Mouse (Mus musculus): ENCODE measurements at regions not wholly inside any gene's neighbourhood (a gene's known extent, or its start where the extent isn't known, plus 50 kb on each side); places are given as distances from the start of the nearest gene placed in this dataset.
A peak's percentile ranks its signal among the peaks of the same experiment; 100 is the strongest.

DNA sequence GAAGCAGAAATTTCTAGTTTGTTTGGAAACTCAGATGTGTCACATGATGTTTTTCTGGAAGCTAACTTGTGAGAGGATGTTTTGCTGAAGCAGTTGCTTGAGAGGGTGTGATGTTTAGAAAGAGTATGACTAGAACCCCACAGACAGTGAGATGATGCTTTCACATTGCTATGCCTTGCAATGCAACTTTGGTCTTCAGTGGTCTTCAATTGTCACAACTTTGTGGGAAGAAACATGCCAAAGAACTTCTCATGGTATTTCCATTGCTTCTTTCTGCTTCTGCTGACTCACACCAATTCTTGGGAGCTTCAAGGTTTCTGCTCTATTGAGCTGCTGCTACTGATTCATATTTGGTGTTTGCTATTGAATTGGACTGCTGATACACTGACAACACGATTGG lies 365.3 kb upstream of the Tmem229a start:
- DNase-seq (ENCODE audit: low spot score in 2 of 2): no peak

DNA sequence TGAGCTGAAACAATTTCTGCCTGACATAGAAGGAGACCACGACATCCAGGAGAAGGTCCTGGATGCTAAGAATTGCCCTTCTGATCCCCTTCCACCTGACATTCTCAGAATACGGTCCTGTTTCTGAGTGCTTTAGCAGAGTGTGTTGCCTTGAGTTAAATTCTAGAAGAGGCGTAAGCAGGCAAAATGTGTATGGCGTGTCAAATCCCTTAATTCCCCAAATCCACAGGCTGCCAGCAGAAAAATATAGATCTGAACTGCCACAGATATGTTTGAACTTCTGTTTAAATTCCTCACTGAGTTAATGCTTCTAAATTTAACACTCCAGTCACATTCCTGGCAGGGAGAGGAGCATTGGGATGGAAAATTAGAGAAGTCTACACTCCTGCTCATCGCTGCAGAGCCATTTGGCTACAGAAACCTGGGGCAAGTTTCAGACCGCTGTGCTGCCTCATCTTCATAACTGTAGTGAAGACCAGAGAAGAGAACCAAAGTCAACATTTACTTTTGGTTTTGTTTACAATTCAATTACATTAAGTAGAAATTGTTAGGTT lies 364.3 kb upstream of the Tmem229a start:
- DNase-seq (ENCODE audit: low spot score in 2 of 2): peak in 1 of 2 experiments; percentile 1

DNA sequence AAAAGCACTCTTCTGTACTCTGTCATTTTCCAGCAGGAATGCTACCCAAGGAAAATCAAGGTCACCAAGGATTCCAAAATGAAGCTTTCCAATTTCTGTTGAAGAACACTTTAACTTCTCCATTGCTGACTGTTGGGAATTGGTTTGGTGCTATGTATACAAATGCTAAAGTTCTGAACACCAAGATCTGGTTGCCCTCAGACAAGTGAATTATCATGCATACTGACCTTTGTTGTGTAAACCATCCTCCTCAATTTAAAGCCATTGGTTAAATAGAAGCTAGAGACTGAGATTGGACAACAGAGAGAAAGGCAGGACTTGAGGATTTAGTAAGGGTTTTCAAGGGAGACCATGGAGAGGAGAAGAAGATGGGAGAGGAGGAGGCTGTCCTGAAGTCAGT lies 351.4 kb upstream of the Tmem229a start:
- DNase-seq (ENCODE audit: low spot score in 2 of 2): no peak

DNA sequence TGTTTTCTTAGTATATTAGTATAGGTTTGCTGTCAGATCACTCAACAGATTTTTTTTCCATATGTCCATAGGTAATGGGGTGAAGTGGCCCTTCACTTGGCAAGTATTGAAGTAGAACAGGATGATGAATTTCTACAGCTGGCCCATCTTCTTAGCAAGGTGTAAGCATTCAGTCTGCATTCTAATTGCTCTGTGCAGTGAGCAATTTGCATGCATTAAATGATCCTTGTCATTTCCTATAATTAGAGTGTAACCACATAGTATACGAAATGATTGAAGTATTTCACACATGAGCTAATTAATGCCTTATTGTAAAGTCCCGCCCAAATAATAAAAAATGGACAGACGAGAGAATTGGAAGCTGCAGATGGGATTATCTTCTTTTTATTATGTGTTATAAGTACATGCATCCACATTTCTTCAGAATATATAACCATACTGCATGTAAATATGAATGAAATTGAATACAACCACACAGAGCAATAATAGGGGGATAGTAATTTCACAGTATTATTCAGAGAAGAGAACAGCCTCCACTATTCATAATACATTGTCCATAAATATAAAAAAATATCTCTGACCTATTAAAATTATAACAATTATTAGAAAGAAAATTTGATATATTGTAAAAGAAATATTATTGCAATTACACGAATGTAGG lies 348.9 kb upstream of the Tmem229a start:
- no peak for DNase-seq (ENCODE audit: low spot score in 2 of 2)

DNA sequence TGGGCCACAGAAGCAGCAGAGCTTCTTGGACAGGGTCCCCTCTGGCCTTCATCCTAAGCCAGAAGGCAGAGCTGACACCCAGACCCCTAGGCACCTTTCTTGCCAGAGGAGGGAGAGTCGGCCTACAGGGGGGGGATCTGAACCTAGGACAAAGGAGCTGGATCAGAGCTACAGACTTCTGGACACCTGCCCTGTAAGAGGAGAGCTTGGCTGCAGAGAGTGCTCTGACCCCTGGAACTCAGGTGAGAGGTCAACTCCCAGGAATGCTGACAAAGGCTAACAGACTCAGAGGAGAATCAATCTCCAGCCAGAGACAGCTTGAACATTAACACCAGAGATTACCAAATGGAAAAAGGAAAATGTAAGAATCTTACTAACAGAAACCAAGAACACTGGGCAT lies 335.5 kb upstream of the Tmem229a start:
- DNase-seq (ENCODE audit: low spot score in 2 of 2): no peak

DNA sequence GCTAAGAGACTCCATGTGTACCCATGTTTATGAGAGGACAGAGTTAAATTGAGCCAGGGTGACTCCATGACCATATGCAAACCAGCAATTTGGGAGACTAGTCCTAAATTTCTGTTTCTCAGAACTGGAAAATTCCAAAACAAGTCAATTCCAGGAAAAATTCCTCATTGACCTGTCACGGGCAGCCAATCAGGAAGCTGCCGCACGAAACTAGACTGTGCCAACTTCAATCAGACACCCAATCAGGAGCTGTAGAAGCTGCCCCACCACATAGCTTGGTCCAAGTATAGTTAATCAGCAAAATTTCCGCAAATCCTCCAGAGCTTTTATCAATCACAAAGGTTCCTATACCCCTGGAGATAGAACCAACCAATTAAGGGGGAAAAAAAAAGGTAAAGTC lies 331.5 kb upstream of the Tmem229a start:
- no peak for DNase-seq (ENCODE audit: low spot score in 2 of 2)

DNA sequence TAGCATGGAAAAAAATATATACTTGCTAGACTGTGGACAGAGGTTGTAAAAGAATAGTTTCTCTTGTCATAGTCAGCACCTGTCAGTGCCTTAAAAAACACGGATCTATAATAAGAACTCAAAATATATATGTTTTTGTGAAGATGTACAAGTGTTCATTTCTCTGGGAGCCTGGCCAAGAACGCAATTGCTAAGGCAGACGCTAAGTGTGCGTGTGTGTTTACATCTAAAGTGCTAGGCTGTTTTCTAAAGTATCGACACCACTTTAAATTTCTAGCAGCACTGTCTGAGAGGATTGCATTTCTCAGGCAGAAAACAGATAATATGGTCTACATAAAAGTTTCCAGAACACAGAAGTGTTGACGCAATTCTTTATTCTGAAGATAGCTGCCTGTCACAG lies 330.2 kb upstream of the Tmem229a start:
- DNase-seq (ENCODE audit: low spot score in 2 of 2): no peak

DNA sequence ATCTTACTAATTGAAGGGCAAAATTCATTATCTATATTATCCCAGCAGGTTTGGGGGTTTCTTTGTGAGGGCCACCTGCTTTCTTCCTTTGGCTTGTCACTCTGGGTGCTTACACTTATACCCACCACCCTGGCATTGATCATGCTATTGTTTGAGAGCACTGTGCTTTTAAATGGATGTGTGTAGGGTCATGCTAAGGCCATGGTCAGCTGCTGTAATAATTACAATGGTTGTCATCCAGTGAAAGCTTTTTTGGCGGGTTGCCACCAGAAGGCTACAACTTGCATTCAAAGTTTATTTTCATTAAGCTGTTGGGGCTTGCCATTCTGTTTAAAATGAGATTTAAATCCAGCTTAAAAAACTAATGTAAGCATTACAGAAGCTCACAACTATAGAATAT lies 322.4 kb upstream of the Tmem229a start:
- no peak for DNase-seq (ENCODE audit: low spot score in 2 of 2)

DNA sequence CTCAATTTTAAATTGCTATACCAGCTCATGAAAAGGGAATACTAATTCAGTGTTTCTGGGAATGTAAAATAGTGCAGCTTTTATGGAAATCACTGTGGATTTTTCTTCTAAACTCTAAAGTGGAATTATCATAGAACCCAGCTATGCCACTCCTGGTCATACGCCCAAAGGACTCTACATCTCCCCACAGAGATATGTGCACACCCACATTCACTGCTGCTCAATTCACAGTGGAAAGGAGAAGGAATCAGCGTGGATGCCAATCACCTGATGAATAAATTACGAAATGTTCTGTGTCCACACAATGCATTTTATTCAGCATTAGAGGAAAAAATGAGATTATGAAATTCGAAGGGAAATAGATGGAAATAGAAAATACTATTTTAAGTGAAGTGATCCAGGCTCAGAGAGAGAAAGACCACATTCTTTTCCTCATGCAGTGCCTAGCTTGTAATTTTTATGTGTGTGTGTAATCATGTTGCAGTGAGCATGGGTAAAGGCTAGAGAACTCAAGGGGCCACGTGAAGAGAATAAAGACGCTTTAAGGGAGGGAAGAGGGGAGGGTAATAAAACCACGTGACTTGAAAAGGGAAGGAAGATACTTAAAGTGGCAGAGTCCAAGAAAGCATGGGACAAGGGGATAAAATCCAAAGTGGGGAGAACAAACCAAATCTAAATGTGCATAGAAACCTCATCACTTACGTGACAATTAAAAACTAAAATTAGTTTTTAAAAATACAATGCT lies 321.8 kb upstream of the Tmem229a start:
- no peak for DNase-seq (ENCODE audit: low spot score in 2 of 2)

DNA sequence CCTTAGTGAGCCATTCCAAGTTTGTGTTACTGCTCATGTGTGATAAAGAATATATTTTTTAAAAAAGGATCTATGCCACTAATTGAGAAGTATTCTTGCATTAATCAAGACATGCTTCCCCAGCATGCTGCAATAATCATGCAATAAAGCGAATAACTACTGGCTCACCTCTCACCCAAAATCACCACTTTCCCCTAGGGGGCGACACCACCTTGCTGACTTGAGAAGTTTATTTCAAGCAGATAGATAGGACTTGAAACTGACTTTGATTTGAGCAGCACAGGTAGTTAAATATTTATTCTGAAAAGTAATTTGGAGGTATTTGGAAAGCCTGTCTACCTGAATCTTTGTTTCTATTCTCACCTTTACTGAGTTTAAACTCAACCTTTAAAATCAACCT lies 320.1 kb upstream of the Tmem229a start:
- DNase-seq (ENCODE audit: low spot score in 2 of 2): peak in 1 of 2 experiments; percentile 43

DNA sequence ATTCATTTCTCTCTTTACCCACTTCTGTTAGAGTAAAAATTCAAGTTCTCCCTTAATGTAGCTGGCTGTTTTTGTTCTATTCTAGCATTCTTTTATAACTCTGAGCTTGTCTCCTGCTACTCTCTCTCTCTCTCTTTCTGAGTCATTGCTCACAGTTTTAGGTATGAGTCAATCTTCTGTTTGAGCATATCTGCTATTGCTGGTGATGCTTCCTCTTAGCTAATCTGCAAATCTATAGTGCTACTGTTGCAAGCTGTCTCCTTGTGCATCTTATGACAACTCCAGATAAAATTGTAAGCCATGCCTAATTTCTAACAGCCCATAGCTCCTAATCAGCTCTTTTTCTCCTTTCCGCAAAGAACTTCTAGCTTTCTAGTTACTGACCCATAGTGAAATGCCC lies 304.5 kb upstream of the Tmem229a start:
- peak in 1 of 2 experiments; percentile 37 for DNase-seq (ENCODE audit: low spot score in 2 of 2)

DNA sequence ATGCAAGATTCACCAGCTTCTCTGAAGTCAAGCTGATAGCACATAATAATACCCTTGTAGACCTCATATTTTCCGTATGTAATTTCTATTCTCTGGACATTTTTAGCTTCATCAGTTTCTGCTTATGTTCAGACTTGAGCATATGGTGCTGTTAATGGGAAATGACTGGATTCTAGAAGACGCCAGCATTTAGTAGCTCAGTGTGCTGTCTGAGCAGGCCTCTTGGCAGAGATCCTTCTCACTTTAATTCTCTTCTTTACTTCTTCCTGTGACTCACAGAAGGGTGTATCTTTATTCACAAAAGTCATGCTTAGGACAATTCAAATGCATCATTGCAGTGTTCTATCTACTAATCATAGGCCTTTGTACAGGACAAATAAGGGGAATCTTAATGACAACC lies 299.7 kb upstream of the Tmem229a start:
- peak in 1 of 2 experiments; percentile 3 for DNase-seq (ENCODE audit: low spot score in 2 of 2)

DNA sequence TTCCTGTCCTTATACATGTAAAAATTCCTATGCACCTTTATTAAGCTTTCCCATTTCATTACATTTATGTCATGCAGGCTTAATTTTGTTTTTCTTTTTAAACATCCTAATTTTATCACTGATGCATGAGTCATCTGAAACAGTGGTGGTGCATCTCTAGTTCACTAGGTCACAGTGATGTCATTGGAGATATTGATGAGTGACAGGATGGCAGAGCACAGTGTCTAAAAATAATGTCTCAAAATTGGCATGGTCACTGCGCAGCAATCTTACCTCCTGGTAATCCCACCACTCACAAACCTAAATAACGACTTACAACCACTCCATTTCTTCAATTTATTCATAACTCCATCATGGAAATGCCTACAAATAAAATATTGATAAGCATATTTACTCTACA lies 280.9 kb upstream of the Tmem229a start:
- DNase-seq (ENCODE audit: low spot score in 2 of 2): no peak

DNA sequence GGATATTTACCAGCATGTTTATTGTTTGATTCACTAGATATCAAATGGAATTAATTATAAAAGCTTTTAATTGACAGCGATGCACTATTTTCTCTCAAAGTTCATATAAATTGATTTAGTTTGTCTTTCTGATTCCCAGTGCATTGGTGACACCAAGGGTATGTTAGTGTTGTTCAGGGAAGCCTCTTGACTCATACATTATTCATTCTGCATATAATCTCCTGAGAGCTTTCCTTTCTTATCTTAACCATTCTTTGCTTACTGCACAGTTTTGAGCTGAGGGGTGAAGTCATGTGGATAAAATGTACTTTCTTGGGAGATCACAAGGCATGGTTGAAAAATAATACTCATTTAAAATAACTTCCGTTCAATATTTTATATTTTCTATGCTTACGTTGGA lies 280.5 kb upstream of the Tmem229a start:
- DNase-seq (ENCODE audit: low spot score in 2 of 2): no peak

Measured in left cerebral cortex, adult 9 months (tissue).